Mouse (Mus musculus) C2C12 (cell line): ENCODE results near the gene Srsf2.

Experiments
- CEBPB ChIP-seq: IDR thresholded peaks from one replicate; pipeline ENCODE4 v1.6.1; 2011; ENCODE audit warnings: low read depth, mild to moderate bottlenecking, control low read depth, moderate library complexity
- CTCF ChIP-seq: IDR thresholded peaks from one replicate; pipeline ENCODE4 v1.5.1; 2011; ENCODE audit not compliant: control insufficient read depth, insufficient read depth, insufficient read length
- FOSL1 ChIP-seq: IDR thresholded peaks from one replicate; pipeline ENCODE4 v1.8.0; 2011; ENCODE audit warnings: mild to moderate bottlenecking, low read length; ENCODE audit not compliant: poor library complexity, insufficient read depth, severe bottlenecking
- MAX ChIP-seq: IDR thresholded peaks from one replicate; pipeline ENCODE4 v1.6.1; 2011; ENCODE audit warnings: mild to moderate bottlenecking, control low read depth
- MYOD1 ChIP-seq: IDR thresholded peaks from one replicate; pipeline ENCODE4 v1.6.1; 2011; ENCODE audit warnings: low read depth; ENCODE audit not compliant: control insufficient read depth, insufficient read length
- MYOG ChIP-seq: IDR thresholded peaks from one replicate; pipeline ENCODE4 v1.6.1; 2011; ENCODE audit not compliant: control insufficient read depth, insufficient read length; ENCODE audit errors: extremely low read depth
- USF1 ChIP-seq: IDR thresholded peaks from one replicate; pipeline ENCODE4 v1.6.1; 2011; ENCODE audit warnings: low read depth, mild to moderate bottlenecking, control low read depth, moderate library complexity

DNA sequence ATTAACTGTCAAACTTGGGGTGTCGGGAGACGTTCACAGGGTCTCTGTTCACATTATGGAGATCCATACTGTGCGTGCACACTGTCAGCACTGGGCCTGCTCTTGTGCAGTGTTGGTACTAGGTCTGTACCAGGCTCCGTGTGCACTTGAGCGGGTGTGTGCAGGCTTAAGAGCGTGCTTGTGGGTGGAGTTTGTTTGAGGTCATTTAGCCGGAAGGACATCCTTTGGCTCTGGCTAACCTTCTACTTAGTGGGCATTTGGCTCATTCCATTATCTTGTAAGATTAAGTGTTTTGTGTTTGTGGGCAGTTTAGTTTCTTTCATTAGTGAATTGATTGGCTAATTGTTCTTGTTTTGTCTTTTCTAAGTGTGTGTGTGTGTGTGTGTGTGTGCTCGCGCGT, 29.6 kb upstream of the Srsf2 start:
- TF ChIP-seq CTCF: no peak
- TF ChIP-seq MYOG: no peak
- TF ChIP-seq MAX: no peak
- no peak for TF ChIP-seq USF1
- no peak for TF ChIP-seq CEBPB
- no peak for TF ChIP-seq MYOD1
- no peak for TF ChIP-seq FOSL1
